Mouse (Mus musculus) 3134 (cell line): ENCODE data around the gene Ralgapa2.

Experiments used
- DNase-seq: peaks from one replicate; pipeline ENCODE4 v3.0.0-alpha.2; 2011; ENCODE audit warnings: low spot score; ENCODE audit not compliant: insufficient read length; ENCODE audit errors: extremely low read depth

Ralgapa2 gene

DNA sequence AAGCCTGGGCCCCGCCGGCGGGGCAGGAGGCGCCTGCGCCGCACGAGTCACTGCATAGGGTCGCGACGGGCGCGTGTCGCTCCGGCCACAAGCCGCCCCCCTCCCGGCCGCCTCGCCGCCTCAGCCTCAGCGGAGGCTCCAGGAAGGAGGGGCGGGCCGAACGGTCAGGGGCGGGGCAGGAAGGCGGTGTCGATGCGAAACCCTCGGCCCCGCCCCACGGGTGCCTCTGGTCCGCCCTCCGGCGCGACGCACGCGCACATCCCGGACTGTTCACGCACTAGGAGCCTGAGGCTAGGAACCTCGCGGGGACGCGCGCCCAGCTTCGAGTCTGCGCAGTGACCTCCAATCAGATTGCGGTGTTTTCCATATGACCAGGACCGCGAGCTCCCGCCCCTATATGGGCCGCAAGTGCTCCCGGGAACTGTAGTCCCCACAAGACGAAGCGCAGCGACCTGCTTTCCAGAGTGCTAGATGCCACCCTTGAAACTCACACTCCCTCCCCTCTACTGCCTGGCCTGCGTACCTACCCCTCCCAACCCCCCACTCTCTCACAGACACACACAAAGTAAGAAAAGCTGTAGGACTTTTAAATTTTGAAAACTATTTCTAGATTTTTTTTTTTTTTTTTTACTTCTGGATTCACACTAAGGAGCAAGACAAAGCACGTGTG, at the start of gene Ralgapa2:
Ralgapa2 (minus strand) TSS at position 434 of the 670 bp plus-strand sequence.
- peak; percentile 99 for DNase-seq

DNA sequence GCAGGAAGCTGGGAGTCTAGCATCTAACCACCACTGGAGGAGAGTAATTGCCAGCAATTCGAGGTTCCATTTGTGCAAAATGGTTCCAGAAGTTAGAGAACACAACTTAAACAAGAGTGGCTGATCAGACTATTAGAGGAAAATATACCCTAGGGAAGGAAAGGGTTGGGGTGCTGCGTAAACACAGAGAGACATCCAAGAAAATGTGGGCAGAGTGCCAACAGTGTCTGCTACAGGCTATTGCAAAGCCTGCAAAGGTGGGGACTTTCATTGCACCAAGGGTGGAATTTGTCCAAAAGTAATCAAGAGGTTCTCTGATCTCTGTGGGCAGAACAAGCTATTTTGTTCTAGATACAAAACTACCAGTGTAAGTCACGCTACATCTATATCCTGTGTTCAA, 49.4 kb upstream of the Ralgapa2 start:
- no peak for DNase-seq

DNA sequence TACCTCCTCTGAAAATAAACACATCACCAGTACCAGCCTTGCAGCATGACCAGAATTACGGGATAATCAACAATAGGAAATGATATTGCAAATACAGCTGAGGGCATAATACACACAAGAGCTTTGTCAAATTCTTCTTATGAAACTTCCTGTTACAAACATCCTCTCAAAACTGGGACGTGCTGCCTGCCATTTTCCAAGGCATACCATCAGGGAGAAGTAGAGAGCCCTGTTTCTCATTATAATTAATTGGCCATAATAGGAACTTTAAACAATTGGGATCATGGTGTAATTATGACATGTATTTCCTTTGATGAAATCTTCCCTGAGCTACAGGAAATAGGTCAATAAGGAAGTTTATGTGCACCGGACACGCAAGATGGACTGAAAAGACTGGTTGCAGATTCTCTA, 48.5 kb upstream of the Ralgapa2 start:
- no peak for DNase-seq

DNA sequence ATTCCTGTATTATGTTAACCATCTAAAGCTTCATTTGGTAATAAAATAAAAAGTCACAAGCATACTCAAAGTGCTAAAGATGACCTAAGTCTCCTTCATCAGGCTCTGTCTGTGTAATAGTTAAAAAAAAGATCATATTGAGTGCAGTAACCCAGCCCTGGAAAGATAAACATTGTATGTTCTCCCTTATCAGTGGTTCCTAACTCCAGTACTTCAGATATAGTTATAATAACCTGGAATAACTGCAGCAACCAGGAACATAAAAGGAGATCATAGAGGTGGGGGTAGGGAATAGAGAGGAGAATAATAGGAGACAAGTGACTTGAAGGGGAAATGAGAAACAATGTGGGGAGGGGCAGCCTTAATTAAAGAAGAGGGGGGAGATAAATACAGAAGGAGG, 44.0 kb upstream of the Ralgapa2 start:
- no peak for DNase-seq

DNA sequence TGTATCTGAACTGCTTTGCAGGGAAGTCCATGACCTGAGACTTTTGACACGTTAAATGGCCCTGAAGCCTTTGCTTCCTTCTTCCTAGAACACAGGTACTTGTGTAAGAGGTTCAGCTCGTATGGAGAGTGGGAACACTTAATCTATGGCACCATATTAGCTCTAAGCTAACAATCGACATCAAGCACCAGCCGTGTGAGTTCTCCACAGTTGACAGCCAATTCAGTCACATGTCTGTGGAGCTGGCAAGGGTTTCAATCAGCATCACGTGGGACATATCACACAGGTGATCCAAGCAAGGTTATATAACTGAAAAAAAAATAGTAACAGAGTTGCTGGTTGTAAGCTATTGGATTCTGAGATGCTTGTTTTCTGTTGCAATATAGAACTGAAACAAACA, 43.2 kb upstream of the Ralgapa2 start:
- DNase-seq: no peak

DNA sequence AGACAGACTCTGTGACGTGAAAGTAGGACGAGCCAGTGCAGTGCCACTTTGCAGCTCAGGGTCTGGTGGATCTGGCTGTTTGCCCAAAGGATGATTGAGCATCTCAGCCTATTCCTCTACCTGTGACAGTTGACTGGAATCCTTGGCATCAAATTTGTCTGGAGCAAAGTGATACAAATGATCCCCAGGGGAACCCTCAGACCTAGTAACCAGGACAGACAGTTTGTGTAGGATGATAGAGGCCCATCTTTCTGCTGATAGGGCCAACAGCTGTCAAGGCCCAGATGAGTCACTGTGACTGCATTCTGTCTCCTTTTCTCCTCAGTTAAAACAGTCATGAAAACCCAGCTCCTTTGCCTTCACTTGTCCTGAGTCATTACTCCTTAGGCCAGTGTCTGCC, 41.6 kb upstream of the Ralgapa2 start:
- DNase-seq: no peak

DNA sequence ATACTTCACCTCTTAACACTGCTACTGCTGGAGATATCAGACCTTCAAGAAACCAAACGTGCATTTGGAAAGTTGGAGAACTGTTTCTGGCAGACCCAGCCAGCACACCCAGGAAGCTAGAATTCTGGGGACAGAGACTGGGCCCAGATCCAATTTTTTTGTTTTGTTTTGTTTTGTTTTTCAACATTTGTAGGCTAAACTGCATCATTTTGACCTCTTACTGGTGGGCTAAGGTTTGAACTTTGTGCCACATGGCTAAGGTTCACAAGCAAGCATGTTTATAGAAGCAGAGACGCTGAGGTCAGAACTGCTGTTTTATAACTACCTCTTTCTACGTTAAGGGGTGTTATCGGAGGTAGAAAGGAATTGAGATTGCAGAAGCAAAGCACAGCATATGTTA, 39.7 kb upstream of the Ralgapa2 start:
- no peak for DNase-seq

DNA sequence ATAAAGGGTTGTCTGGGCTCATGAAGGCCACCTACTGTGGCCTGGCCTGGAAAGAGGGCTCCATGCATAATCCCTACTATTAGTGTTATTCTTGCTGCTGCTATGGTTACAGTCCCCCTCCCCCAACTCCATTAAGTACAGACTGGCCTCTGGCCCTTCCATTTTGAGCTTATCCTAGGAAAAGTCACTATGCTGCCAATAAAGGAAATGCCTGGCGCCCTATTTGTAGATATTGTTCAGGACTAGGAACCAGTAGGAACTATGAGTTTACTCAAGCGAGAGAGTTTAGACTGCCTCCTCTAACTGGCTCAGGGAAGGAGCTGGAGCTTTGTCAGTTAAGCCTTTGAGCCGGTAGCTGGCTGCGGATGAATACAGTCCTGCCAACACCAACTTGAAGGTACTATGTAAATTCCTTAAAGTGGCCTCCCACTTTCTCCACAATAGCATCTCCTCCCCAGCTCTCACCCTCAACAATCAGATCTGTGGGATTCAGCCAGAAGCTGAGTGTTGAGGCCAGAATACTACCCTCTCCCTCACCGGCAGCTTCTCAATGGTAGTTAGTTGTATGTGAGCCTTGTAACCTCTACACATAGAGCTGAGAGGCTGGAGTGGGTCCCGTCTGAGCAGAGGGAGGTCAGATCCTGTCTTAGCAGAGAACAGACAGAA, 37.1 kb upstream of the Ralgapa2 start:
- no peak for DNase-seq

DNA sequence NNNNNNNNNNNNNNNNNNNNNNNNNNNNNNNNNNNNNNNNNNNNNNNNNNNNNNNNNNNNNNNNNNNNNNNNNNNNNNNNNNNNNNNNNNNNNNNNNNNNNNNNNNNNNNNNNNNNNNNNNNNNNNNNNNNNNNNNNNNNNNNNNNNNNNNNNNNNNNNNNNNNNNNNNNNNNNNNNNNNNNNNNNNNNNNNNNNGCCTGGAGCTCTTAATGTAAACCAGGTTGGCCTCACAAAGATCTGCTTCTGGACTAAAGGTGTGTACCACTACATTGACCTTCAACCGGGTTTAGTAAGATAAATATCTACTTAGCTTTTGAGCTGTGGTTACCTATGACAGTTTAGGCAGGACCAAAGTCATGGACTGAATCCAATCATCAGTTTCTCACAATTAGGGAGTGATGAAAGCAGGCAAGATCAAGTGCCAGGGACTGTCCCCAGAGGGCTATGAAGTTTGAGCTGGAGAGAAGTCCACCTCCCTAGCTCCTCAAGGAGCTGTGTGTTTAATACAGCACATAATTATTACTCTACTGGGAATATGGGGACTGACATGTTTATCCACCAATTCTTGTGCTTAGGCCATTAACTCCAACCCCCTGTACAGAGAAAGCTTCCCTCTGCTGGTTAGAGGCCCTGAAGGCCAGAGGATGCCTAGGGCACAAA, 32.1 kb upstream of the Ralgapa2 start:
- DNase-seq: no peak

DNA sequence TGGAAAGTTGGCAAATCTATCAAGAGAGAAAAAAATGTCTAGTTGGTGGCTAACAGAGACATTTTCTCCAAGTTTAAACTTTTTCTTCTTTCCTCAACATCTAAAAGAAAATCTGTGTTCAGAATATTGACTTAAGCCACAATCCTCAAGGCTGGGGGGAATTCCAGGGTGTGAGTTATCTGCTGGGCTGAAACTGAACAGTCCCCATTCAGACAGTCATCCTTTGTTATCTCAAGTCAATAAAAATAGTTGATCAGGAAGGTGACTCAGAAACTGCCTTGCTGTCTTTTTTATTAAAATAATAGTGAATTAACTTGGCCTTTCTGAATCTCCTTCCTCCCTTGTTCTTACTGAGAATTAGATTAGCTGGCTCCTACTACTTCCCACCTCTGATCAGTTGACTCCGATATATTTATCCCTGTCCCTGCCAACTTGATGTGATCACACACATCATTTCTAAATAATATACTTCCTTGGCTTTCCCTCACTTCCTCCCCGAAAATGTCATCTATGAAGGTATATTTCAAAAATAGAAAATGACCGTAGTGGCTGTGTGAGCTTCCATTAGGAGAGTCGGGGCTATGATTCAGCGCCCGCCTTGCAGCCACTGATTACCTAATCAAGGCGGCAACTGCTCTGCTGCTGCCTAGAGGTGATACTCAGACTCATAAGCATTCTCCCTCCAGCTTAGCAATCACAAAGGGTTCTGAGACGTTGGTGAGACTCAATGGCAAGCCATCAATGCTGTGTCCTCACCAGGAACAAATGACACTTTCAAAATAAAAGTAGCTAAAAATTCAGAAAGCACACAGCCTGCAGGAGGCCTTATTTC, 21.2 kb upstream of the Ralgapa2 start:
- DNase-seq: no peak

DNA sequence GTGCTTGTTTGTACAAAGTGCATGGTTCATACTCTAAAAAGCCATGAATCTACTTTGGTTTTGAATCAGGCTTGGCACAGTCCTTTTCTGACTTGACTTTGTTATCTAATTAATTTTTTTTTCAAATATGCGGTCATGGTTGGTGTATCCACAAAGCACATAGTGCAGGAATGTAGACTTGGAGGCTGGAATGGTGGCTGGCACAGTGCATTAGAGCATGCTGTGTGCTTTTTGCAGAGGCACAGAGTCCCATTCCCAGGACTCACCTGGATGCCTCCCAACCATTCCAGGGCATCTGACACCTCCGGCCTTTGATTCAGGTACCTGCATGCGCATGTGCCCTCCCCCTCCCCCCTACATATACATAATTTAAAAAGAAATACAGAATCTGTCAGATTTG, 20.3 kb upstream of the Ralgapa2 start:
- no peak for DNase-seq

DNA sequence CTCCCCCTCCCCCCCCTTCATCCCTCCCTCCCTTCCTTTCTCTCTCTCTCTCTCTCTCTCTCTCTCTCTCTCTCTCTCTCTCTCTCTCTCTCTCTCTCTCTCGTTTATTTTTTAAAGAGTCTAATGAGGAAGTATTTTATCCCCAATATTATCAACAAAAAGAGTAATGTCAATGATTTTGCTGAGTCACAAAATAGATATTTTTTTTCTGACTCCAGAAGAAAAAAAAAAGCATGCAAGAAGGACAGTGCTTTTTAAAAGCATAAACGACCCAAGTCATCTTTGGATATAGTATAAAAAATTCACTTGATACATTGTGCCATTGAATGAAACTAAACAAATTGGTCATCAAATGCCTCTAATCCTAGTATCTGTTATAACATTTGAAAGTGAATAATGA, 13.3 kb upstream of the Ralgapa2 start:
- DNase-seq: no peak

DNA sequence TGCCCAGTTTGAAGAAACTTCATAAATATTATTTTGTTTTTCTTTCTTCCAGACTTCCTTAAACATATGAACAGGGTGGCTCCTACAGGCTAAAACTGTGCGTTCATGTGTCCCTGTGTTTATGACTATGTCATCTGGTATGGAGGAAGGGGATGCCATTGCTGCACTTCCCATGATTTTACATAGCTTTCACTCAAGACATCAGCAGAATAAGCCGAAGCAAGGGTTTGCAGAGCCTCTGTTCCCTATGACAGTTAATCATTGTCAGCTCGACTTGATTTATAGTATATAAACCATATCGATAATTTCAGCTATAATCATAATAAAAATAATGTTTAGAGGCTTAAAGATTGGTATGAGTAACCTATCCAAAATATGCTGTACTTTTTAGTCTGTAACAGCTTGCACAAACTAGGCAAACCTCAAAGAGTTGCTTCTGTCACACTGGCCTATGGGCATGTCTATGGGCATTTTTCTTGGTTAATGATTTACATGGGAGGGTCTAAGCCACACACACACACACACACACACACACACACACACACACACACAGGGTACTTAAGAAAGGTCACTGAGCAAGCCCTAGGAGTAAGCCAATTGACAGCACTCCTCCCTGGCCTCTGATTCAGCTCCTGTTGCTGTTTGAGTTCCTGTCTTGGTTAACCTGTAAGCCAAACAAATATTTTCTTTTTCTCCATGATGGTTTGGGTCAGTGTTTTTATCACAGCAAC, 12.7 kb upstream of the Ralgapa2 start:
- DNase-seq: no peak

DNA sequence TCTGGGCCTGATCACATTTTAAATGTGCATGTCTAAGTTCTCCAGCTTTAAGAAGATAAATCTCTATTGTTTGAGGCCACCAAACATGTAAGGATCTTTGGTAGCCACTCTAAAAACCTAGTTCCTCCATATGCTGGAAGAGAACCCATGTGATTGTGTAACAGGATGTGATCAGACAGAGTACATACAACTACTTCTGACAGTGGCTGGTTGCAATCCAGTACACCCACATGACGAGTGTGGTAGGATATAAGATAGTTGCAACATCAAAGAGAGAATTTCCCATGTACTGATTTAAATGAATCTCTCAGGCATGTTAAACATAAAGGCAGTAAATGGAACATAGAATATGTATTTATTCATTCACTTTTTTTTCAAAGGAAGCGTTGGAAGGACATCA, 4.8 kb upstream of the Ralgapa2 start:
- DNase-seq: no peak

DNA sequence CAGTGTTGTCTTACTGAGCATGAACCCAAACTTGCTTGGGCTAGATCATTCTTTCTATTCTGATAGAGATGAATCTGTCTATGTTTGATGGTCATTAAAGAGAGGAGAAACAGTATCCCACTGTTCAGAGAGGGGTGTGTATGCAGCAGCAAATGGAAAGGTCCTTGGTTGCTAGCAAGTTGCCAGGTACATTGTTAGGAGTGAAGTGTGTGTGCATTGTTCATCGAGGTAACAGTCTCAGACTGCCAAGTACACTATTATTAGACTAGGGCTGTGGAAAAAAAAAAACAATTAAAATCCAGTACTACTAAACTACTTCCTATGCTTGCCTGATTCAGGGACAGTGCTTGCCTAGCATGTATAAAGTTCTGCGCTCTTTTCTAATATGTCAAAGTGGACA, 2.9 kb upstream of the Ralgapa2 start:
- no peak for DNase-seq

DNA sequence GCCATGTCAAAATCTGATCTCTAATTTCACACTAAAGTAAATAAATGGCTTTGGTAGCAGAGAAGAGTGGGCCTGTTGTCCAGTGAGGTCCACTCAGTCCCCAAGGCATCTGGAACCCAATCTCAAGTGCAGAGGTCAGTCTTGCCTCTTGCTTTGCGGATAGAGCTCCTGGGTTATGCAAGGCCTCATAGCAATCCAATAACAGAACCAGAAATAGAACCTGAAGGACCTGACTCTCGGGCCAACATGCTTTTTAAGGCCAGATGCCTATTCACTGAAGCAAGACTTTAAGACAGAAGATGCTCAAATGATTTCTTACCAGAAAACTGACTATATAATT, 407 bp upstream of the Ralgapa2 start:
- no peak for DNase-seq

DNA sequence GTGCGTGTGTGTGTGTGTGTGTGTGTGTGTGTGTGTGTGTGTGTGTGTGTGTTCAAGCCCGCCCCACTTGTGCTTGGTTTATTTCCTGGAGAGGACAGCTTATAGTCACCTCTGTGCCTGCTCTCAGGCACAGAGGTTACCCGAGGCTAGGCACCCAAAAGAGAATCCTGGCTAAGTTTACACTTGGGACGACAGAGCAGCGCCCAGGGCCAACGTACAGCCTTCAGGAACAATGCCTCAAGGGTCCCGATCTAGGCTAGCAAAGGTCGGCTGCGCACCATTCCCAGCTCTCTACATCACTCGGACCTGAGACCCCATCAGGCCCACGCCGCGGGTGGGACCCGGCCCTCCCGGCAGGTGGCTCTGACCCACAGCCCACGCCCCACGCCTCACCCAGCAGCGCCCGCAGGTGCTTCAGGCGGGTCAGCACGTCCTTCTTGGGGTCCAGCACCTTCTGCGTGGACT, 711 bp downstream of the Ralgapa2 start:
- DNase-seq: no peak

DNA sequence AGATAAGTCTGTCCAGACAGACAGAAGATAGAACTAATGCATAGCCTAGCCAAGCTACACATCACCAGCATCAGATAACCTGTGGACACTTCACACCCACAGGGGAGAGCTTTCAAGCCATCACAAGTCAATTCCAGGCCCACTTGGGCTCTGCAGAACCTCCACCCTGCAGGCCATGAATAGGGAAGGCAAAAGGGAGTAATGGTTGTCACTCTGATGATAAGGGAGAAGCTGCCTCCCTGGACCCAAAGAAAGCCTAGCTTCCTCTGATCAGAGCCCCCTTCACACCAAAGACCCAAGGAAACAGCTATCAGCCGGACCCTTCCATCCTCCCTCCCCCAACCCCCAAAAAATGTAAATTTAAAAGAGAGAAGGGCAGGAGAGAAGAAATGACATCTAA, 1.4 kb downstream of the Ralgapa2 start:
- no peak for DNase-seq

DNA sequence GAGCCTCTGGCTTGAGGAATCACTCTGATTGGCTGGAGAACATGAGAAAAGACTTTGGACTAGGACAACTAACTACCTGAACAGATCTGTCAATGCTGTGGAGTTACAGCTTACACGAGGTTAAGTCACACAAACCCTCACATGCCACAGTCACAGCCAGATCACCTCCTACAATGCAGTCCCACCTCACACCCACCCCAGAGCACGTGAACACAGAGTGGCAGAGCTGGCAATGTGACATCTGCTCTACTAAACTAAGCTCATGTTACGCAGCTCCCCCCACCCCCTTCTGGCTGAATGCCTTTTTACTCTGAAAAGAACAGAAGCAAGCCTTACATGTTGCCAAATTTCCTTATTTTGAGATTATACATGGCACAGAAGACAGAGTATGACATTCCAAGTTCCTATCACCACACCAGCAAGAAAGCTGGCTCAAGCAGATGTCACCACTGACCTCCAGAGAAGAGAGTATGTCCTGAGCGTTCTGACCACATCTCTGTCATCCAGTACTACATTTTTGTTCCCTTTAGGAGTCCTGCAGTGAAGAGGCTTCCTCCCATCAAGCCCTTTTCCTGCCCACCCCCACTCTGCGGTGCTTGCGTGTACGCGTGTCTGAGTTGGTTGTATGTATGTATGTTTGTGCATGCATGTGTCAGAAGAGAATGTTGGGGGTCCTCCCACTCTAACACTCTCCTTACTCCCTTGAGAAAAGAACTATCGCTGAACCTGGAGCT, 9.4 kb downstream of the Ralgapa2 start:
- no peak for DNase-seq

DNA sequence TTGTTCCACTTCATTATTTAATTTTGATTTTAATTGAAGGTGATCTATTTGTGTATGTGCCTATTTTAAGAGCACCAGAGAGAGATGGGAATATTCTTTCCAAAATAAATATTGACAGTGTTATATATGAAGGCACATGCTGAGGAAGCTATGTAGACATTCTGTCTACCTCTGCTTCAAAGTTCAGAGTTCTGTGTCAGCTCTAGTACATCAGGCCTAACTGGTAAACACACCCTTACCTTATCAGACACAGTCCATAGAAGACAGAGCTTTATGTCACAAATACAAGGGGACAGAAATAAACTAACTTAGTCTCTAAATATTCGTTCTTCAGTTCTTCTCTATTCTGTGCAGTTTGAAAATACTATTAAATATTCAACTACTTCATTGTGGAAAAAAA, 12.1 kb downstream of the Ralgapa2 start:
- DNase-seq: no peak
